Mouse (Mus musculus) induced T-regulatory cell, adult 2 months (primary cell): ENCODE results near the gene Ap4s1.
"Not testable (repeated sequence)": the region's sequence is repeated elsewhere in the genome, so short reads cannot be mapped to it uniquely, and the experiment has no call there.

Experiments
- DNase-seq: peaks from one replicate; pipeline ENCODE4 v3.0.0-alpha.2; 2012; ENCODE audit warnings: low read depth

Ap4s1 gene

GRCm38 (mm10) chr12:51690893-51691844 is at the start of gene Ap4s1:
Gene Ap4s1 (plus strand): TSS chr12:51691033.
- peak; percentile 85 for DNase-seq

GRCm38 (mm10) chr12:51641871-51642270 is 49.0 kb upstream of the Ap4s1 start:
- peak; percentile 45 for DNase-seq

- not testable (repeated sequence) for DNase-seq
Observed at GRCm38 (mm10) chr12:51649401-51649800, 41.4 kb upstream of the Ap4s1 start.

- no peak for DNase-seq
Observed at GRCm38 (mm10) chr12:51655944-51656465, 34.8 kb upstream of the Ap4s1 start.

GRCm38 (mm10) chr12:51663011-51663410 is 27.8 kb upstream of the Ap4s1 start:
- no peak for DNase-seq

- DNase-seq: no peak
Observed at GRCm38 (mm10) chr12:51663908-51664307, 26.9 kb upstream of the Ap4s1 start.

- DNase-seq: peak; percentile 52
Observed at GRCm38 (mm10) chr12:51666708-51667430, 24.0 kb upstream of the Ap4s1 start.

GRCm38 (mm10) chr12:51671231-51671891 is 19.5 kb upstream of the Ap4s1 start:
- no peak for DNase-seq

GRCm38 (mm10) chr12:51673270-51673669 is 17.6 kb upstream of the Ap4s1 start:
- DNase-seq: no peak

- no peak for DNase-seq
Observed at GRCm38 (mm10) chr12:51676442-51676841, 14.4 kb upstream of the Ap4s1 start.

GRCm38 (mm10) chr12:51678844-51679243 is 12.0 kb upstream of the Ap4s1 start:
- DNase-seq: no peak

GRCm38 (mm10) chr12:51688546-51688945 is 2.3 kb upstream of the Ap4s1 start:
- no peak for DNase-seq

- DNase-seq: peak; percentile 97
Observed at GRCm38 (mm10) chr12:51691845-51692632, 1.2 kb downstream of the Ap4s1 start, which contains the start of gene Strn3. Gene Strn3 (minus strand): TSS chr12:51691897.

GRCm38 (mm10) chr12:51692870-51693269 is 2.0 kb downstream of the Ap4s1 start:
- peak; percentile 20 for DNase-seq

GRCm38 (mm10) chr12:51693419-51693818 is 2.6 kb downstream of the Ap4s1 start:
- no peak for DNase-seq

GRCm38 (mm10) chr12:51694096-51694495 is 3.3 kb downstream of the Ap4s1 start:
- no peak for DNase-seq

- no peak for DNase-seq
Observed at GRCm38 (mm10) chr12:51694966-51695365, 4.1 kb downstream of the Ap4s1 start.

- no peak for DNase-seq
Observed at GRCm38 (mm10) chr12:51696157-51696556, 5.3 kb downstream of the Ap4s1 start.

- no peak for DNase-seq
Observed at GRCm38 (mm10) chr12:51699623-51700393, 9.0 kb downstream of the Ap4s1 start.

GRCm38 (mm10) chr12:51701723-51702122 is 10.9 kb downstream of the Ap4s1 start:
- peak; percentile 54 for DNase-seq
